Mouse (Mus musculus): Measurements from ENCODE around the gene Lmo7.

Lmo7 gene

GRCm38 (mm10) chr14:101951107-101951506 is 221.3 kb downstream of the Lmo7 start:
- no peak for DNase-seq

- DNase-seq = no peak
These were observed 224.2 kb downstream of the Lmo7 start for GRCm38 (mm10) chr14:101953793-101954468.

GRCm38 (mm10) chr14:101964381-101964780 is 234.6 kb downstream of the Lmo7 start:
- DNase-seq = no peak

GRCm38 (mm10) chr14:101964956-101965355 is 235.2 kb downstream of the Lmo7 start:
- DNase-seq = no peak

GRCm38 (mm10) chr14:101972764-101973163 is 243.0 kb downstream of the Lmo7 start:
- DNase-seq = no peak

GRCm38 (mm10) chr14:101973171-101973570 is 243.4 kb downstream of the Lmo7 start:
- DNase-seq = no peak

- DNase-seq = no peak
These were observed 246.4 kb downstream of the Lmo7 start for GRCm38 (mm10) chr14:101976021-101976685.

Measured in thymus, postnatal 4 days (tissue).